Mouse (Mus musculus) cortical plate, adult 2 months (tissue): ENCODE results near the gene Robo1.

ENCODE experiments used
- CTCF ChIP-seq: fragments of 200-500 bp; IDR thresholded peaks from 2 replicates; pipeline ENCODE4 v1.5.1; 2011; ENCODE audit warnings: mild to moderate bottlenecking, control low read depth, low read length; ENCODE audit not compliant: insufficient read depth; ENCODE audit errors: extremely low read depth
- POLR2A ChIP-seq: fragments of 200-500 bp; IDR thresholded peaks from 2 replicates; pipeline ENCODE4 v1.6.1; 2011; ENCODE audit warnings: mild to moderate bottlenecking, low read length, control low read depth; ENCODE audit not compliant: insufficient read depth; ENCODE audit errors: extremely low read depth

GRCm38 (mm10) chr16:72854101-72854500 lies 546.0 kb downstream of the Robo1 start:
- TF ChIP-seq CTCF (no peak), POLR2A (no peak)
